Mouse (Mus musculus) heart, postnatal 4 days (tissue): ENCODE measurements around the gene Dpp9. TPM values are rescaled to one million over a fixed set of nuclear protein-coding genes. Genes with fewer than 3 reads are reported as not detected.
"Not testable (repeated sequence)": the region's sequence is repeated elsewhere in the genome, so short reads cannot be mapped to it uniquely, and the experiment has no call there.

ENCODE experiments used
- DNase-seq: peaks from one replicate; pipeline ENCODE4 v3.0.0; 2021
- total RNA-seq, 2 experiments: library from RNA; stranded (reverse); gene quantifications; 2 replicates each; pipeline ENCODE4 v1.2.3; 2021

The Dpp9 gene
- total RNA-seq = 10 to 100 TPM; 29.1 to 31.2 TPM

GRCm38 (mm10) chr17:56218377-56219191, at the start of gene Dpp9:
Gene Dpp9 (minus strand): TSS chr17:56218905.
- peak; percentile 90 for DNase-seq

GRCm38 (mm10) chr17:56266271-56266670, 47.6 kb upstream of the Dpp9 start:
- peak; percentile 13 for DNase-seq

GRCm38 (mm10) chr17:56265869-56266268, 47.2 kb upstream of the Dpp9 start:
- DNase-seq = no peak

- DNase-seq = peak; percentile 5
These were observed 46.3 kb upstream of the Dpp9 start for GRCm38 (mm10) chr17:56265011-56265410.

- peak; percentile 87 for DNase-seq
These were observed 45.3 kb upstream of the Dpp9 start for GRCm38 (mm10) chr17:56264020-56264419.

- DNase-seq = peak; percentile 78
These were observed 44.0 kb upstream of the Dpp9 start for GRCm38 (mm10) chr17:56262645-56263094.

- DNase-seq = peak; percentile 60
These were observed 42.5 kb upstream of the Dpp9 start for GRCm38 (mm10) chr17:56261166-56261565.

GRCm38 (mm10) chr17:56259301-56260037, 40.8 kb upstream of the Dpp9 start:
- DNase-seq = peak; percentile 5

- DNase-seq = not testable (repeated sequence)
These were observed 40.1 kb upstream of the Dpp9 start for GRCm38 (mm10) chr17:56258812-56259211.

- DNase-seq = peak; percentile 9
These were observed 39.6 kb upstream of the Dpp9 start for GRCm38 (mm10) chr17:56258269-56258668.

- DNase-seq = no peak
These were observed 38.6 kb upstream of the Dpp9 start for GRCm38 (mm10) chr17:56257181-56257894.

GRCm38 (mm10) chr17:56256239-56256881, 37.7 kb upstream of the Dpp9 start, which contains the start of gene Fem1a:
Gene Fem1a (plus strand): TSS chr17:56256810.
- peak; percentile 93 for DNase-seq

- peak; percentile 99 for DNase-seq
These were observed 37.1 kb upstream of the Dpp9 start for GRCm38 (mm10) chr17:56255863-56256238.

GRCm38 (mm10) chr17:56255429-56255828, 36.7 kb upstream of the Dpp9 start:
- peak; percentile 66 for DNase-seq

GRCm38 (mm10) chr17:56254695-56255094, 36.0 kb upstream of the Dpp9 start:
- peak; percentile 5 for DNase-seq

- DNase-seq = peak; percentile 81
These were observed 32.6 kb upstream of the Dpp9 start for GRCm38 (mm10) chr17:56251136-56251829.

GRCm38 (mm10) chr17:56245608-56246007, 26.9 kb upstream of the Dpp9 start:
- no peak for DNase-seq

GRCm38 (mm10) chr17:56241541-56242401, 23.1 kb upstream of the Dpp9 start:
- DNase-seq = peak; percentile 97

- peak; percentile 69 for DNase-seq
These were observed 15.2 kb upstream of the Dpp9 start for GRCm38 (mm10) chr17:56233818-56234469.

GRCm38 (mm10) chr17:56233389-56233788, 14.7 kb upstream of the Dpp9 start:
- DNase-seq = no peak
